Mouse (Mus musculus): Measurements from ENCODE around the gene Tph1. TPM values are rescaled to one million over a fixed set of nuclear protein-coding genes. Genes with fewer than 3 reads are reported as not detected.
A peak's percentile ranks its signal among the peaks of the same experiment; 100 is the strongest.

The Tph1 gene
- polyA plus RNA-seq, 1 experiment from 2014 or later: 0.29 TPM

DNA sequence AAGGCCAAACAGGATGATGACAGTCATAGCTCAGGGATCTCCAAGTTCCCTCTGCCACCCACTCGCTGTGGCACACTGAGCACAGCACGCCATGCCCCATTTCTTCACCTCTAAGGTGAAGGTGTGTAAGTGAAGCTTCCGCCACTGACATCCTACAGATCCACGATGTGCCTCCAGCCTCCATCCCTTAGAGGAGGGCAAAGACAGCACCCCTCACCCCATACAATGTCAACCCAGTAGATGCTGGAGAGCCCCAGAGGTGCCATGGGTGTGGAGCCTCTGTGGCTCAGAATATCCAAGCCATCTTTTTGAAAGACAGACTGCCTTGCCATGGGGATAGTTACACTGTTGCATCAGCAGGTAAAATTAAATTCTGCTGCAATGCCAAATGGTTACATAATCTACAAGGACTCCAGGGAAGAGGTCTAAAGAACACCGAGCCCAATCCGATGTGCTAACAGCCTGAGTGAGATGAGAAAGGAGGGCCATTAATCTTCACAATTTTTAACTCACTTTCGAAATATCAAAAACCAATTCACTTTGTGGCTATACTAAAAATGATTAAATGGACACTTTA, 55.8 kb downstream of the Tph1 start:
- Histone ChIP-seq H3K4me1 (ENCODE audit: control insufficient read depth, insufficient read depth, low read length) (no peaks in the 10 kb centered on the region), H3K4me3 (ENCODE audit: low read depth, low read length) (no peak overlapping the region), H3K27ac (replicated peaks; ENCODE audit: low read depth, low read length) (no peak overlapping the region), H3K4me2 (ENCODE audit: low read depth, low read length) (no peak overlapping the region), H3K9me3 (replicated peaks; ENCODE audit: control insufficient read depth, low read length) (no peaks in the 10 kb centered on the region), H3K36me3 (replicated peaks; ENCODE audit: control insufficient read depth, insufficient read depth, low read depth, low read length) (no peaks in the 10 kb centered on the region), H3K9ac (replicated peaks; ENCODE audit: low read length) (no peak overlapping the region), H3K27me3 (ENCODE audit: control insufficient read depth, insufficient read depth, low read length) (no peaks in the 10 kb centered on the region)
- 88% methylated on average over 7 of the region's 7 CpGs for WGBS
- ATAC-seq (replicated peaks; ENCODE audit: insufficient number of reproducible peaks, low FRiP score, low TSS enrichment, low read depth): no peak
- no peak for DNase-seq (ENCODE audit: low spot score)

DNA sequence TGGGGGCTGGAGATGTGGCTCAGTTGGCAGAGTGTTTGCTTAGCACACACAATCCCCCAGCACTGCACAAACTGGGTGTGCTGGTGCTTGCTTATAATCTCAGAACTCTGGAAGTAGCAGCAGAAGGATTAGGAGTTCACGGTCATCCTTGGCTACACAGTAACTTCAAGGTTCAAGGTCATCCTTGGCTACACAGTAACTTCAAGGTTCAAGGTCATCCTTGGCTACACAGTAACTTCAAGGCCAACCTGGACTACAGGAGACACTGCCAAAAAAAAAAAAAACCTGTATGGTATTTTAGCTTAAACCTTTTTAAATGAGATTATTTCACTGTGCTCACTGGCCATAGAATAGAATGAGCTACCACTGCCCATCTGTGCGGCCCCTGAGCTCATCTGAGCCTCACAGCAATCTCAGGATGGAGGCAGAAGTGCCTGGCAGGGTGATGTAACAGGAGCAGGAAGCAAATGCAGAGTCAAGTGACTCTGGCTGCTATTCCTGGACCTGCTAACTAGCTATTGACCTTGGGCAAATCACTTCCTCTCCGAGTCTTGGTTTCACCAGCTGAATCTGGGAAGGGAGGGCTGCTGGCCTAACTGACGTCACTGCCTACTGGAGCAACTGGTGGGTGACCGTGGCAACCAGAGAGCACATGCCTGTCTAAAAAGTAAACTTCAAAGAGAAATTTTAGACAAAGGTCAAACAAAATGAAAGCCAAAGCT, 56.9 kb downstream of the Tph1 start:
- Histone ChIP-seq H3K27me3 (ENCODE audit: control insufficient read depth, insufficient read depth, low read length) (no peaks in the 10 kb centered on the region), H3K4me3 (ENCODE audit: low read depth, low read length) (no peak overlapping the region), H3K9ac (replicated peaks; ENCODE audit: low read length) (no peak overlapping the region), H3K27ac (replicated peaks; ENCODE audit: low read depth, low read length) (no peak overlapping the region), H3K9me3 (replicated peaks; ENCODE audit: control insufficient read depth, low read length) (no peaks in the 10 kb centered on the region), H3K36me3 (replicated peaks; ENCODE audit: control insufficient read depth, insufficient read depth, low read depth, low read length) (no peaks in the 10 kb centered on the region), H3K4me2 (ENCODE audit: low read depth, low read length) (no peak overlapping the region), H3K4me1 (ENCODE audit: control insufficient read depth, insufficient read depth, low read length) (no peaks in the 10 kb centered on the region)
- ATAC-seq (replicated peaks; ENCODE audit: insufficient number of reproducible peaks, low FRiP score, low TSS enrichment, low read depth) (no peak), DNase-seq (ENCODE audit: low spot score) (peak; percentile 13)
- 57% methylated on average over 5 of the region's 5 CpGs for WGBS

DNA sequence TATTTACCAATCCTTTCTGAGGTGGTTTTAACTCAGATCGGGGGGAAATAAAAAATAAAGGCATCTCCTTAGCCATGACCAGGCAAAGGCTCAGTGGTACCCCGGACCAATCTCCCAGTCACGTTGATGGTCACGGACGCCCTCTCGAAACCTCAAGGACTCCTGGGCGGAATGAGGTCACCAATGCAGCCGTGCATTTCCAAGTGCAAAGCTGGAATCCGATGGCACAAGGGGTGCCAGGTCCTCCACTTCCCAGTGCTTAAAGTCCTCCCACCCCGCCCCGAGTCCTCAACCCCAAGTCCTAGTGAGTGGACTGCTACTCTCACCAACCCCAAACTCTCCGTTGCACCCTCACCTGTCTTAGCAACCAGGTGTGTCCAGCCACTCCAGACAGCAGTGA, 58.1 kb downstream of the Tph1 start:
- no peaks in the 10 kb centered on the region for H3K27me3 ChIP-seq (ENCODE audit: control insufficient read depth, insufficient read depth, low read length)
- ATAC-seq (replicated peaks; ENCODE audit: insufficient number of reproducible peaks, low FRiP score, low TSS enrichment, low read depth): no peak
- no peaks in the 10 kb centered on the region for H3K36me3 ChIP-seq (replicated peaks; ENCODE audit: control insufficient read depth, insufficient read depth, low read depth, low read length)
- no peak overlapping the region for H3K9ac ChIP-seq (replicated peaks; ENCODE audit: low read length)
- 94% methylated on average over 12 of the region's 12 CpGs for WGBS
- H3K4me3 ChIP-seq (ENCODE audit: low read depth, low read length): no peak overlapping the region
- no peak overlapping the region for H3K27ac ChIP-seq (replicated peaks; ENCODE audit: low read depth, low read length)
- no peaks in the 10 kb centered on the region for H3K9me3 ChIP-seq (replicated peaks; ENCODE audit: control insufficient read depth, low read length)
- no peaks in the 10 kb centered on the region for H3K4me1 ChIP-seq (ENCODE audit: control insufficient read depth, insufficient read depth, low read length)
- H3K4me2 ChIP-seq (ENCODE audit: low read depth, low read length): no peak overlapping the region
- DNase-seq (ENCODE audit: low spot score): no peak

DNA sequence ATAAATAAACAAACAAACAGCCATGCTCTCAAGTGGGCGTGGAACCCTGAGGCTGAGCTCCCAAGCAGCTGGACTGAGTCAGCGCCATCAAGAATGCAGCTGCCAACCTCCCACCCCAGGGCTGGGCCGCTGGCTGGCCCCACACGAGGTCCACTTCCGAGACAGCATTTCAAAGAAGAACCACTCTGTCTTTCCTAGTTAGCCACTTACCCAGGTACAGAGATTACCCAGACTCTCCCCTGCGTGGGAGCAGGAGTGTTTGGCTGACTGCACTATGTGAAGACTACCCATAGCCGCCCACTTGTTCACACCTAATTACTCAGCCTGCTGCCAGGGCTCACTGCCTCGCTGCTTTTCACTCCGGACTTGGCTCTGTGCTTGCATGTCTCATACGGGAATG, 59.2 kb downstream of the Tph1 start:
- Histone ChIP-seq H3K4me1 (ENCODE audit: control insufficient read depth, insufficient read depth, low read length) (no peaks in the 10 kb centered on the region), H3K4me3 (ENCODE audit: low read depth, low read length) (no peak overlapping the region), H3K27me3 (ENCODE audit: control insufficient read depth, insufficient read depth, low read length) (no peaks in the 10 kb centered on the region), H3K9ac (replicated peaks; ENCODE audit: low read length) (no peak overlapping the region), H3K9me3 (replicated peaks; ENCODE audit: control insufficient read depth, low read length) (no peaks in the 10 kb centered on the region), H3K27ac (replicated peaks; ENCODE audit: low read depth, low read length) (no peak overlapping the region), H3K4me2 (ENCODE audit: low read depth, low read length) (no peak overlapping the region), H3K36me3 (replicated peaks; ENCODE audit: control insufficient read depth, insufficient read depth, low read depth, low read length) (no peaks in the 10 kb centered on the region)
- WGBS: 81% methylated on average over 10 of the region's 10 CpGs
- DNase-seq (ENCODE audit: low spot score) (no peak), ATAC-seq (replicated peaks; ENCODE audit: insufficient number of reproducible peaks, low FRiP score, low TSS enrichment, low read depth) (no peak)

DNA sequence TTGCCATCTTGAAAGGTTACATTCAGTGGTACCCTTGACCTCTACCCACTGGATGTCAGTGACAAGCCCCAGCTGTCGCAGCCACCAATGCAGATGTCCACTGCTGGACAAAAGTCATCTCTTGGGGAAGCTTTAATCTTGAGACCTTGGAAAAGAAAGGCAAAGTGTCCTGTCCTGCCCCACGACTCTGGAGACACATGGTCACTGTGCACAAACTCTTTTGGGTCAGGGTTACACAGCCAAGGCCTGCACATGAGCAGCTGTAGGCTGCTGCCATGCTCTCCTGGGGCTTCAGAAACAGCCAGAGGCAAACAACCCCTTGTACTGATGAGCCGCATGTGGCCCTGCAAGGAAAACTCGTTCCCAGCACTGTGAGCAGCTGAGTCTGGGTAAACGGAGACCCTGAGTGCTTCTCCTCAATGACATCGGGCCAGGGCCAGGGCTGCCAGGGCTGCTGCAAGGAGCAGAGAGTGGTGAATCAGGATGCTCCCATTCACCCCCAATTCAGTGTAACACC, 59.9 kb downstream of the Tph1 start:
- no peaks in the 10 kb centered on the region for H3K27me3 ChIP-seq (ENCODE audit: control insufficient read depth, insufficient read depth, low read length)
- WGBS: 77% methylated on average over 6 of the region's 6 CpGs
- H3K9me3 ChIP-seq (replicated peaks; ENCODE audit: control insufficient read depth, low read length): no peaks in the 10 kb centered on the region
- no peak overlapping the region for H3K27ac ChIP-seq (replicated peaks; ENCODE audit: low read depth, low read length)
- no peak overlapping the region for H3K4me2 ChIP-seq (ENCODE audit: low read depth, low read length)
- H3K36me3 ChIP-seq (replicated peaks; ENCODE audit: control insufficient read depth, insufficient read depth, low read depth, low read length): no peaks in the 10 kb centered on the region
- no peak for ATAC-seq (replicated peaks; ENCODE audit: insufficient number of reproducible peaks, low FRiP score, low TSS enrichment, low read depth)
- no peak overlapping the region for H3K4me3 ChIP-seq (ENCODE audit: low read depth, low read length)
- H3K4me1 ChIP-seq (ENCODE audit: control insufficient read depth, insufficient read depth, low read length): no peaks in the 10 kb centered on the region
- no peak for DNase-seq (ENCODE audit: low spot score)
- no peak overlapping the region for H3K9ac ChIP-seq (replicated peaks; ENCODE audit: low read length)

DNA sequence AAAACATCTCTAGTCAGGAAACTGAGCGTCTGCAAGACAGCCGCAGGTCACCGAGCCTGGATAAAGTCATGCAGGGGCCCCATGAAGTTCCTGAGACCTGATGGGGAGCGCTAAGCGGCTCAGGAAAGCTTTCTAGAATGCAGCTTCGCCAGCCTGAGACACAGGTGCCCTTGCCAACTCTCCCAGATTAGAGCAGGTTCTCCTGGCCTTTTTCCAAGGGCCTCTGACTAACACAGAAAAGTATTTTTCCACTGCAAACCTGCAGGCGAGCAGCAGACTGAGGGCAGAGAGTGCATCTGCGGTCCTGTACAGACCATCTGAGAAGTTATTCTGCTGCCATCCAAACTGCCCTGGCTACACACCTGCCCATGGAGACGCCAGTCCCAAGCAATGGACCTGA, 60.4 kb downstream of the Tph1 start:
- H3K9me3 ChIP-seq (replicated peaks; ENCODE audit: control insufficient read depth, low read length): no peaks in the 10 kb centered on the region
- H3K4me1 ChIP-seq (ENCODE audit: control insufficient read depth, insufficient read depth, low read length): no peaks in the 10 kb centered on the region
- 85% methylated on average over 9 of the region's 9 CpGs for WGBS
- H3K27ac ChIP-seq (replicated peaks; ENCODE audit: low read depth, low read length): no peak overlapping the region
- H3K36me3 ChIP-seq (replicated peaks; ENCODE audit: control insufficient read depth, insufficient read depth, low read depth, low read length): no peaks in the 10 kb centered on the region
- ATAC-seq (replicated peaks; ENCODE audit: insufficient number of reproducible peaks, low FRiP score, low TSS enrichment, low read depth): no peak
- H3K4me3 ChIP-seq (ENCODE audit: low read depth, low read length): no peak overlapping the region
- no peak overlapping the region for H3K4me2 ChIP-seq (ENCODE audit: low read depth, low read length)
- no peaks in the 10 kb centered on the region for H3K27me3 ChIP-seq (ENCODE audit: control insufficient read depth, insufficient read depth, low read length)
- H3K9ac ChIP-seq (replicated peaks; ENCODE audit: low read length): no peak overlapping the region
- no peak for DNase-seq (ENCODE audit: low spot score)

DNA sequence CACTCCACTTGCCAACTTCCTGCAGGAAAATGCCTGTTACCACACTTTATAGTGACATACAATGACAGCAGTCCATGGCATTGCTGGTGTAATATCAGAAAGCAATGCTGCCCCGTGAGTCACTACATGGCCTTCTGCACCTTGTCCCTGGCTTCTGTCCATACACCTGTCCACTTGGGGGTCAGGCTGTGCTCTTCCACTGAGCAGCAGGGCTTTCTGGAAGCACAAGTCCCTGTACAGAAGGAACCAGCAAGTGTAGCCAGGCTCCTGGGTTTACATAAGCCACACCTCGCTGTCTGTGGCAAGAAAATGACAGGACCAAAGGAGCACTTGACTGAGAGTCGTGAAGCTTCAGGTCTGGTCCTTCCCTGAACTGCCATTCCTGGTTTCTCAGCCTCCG, 63.0 kb downstream of the Tph1 start:
- Histone ChIP-seq H3K4me1 (ENCODE audit: control insufficient read depth, insufficient read depth, low read length) (no peaks in the 10 kb centered on the region), H3K27ac (replicated peaks; ENCODE audit: low read depth, low read length) (no peak overlapping the region), H3K27me3 (ENCODE audit: control insufficient read depth, insufficient read depth, low read length) (no peaks in the 10 kb centered on the region), H3K4me2 (ENCODE audit: low read depth, low read length) (no peak overlapping the region), H3K9ac (replicated peaks; ENCODE audit: low read length) (no peak overlapping the region), H3K36me3 (replicated peaks; ENCODE audit: control insufficient read depth, insufficient read depth, low read depth, low read length) (no peaks in the 10 kb centered on the region), H3K9me3 (replicated peaks; ENCODE audit: control insufficient read depth, low read length) (no peaks in the 10 kb centered on the region), H3K4me3 (ENCODE audit: low read depth, low read length) (no peak overlapping the region)
- DNase-seq (ENCODE audit: low spot score): no peak
- no peak for ATAC-seq (replicated peaks; ENCODE audit: insufficient number of reproducible peaks, low FRiP score, low TSS enrichment, low read depth)
- WGBS: 89% methylated on average over 4 of the region's 4 CpGs

DNA sequence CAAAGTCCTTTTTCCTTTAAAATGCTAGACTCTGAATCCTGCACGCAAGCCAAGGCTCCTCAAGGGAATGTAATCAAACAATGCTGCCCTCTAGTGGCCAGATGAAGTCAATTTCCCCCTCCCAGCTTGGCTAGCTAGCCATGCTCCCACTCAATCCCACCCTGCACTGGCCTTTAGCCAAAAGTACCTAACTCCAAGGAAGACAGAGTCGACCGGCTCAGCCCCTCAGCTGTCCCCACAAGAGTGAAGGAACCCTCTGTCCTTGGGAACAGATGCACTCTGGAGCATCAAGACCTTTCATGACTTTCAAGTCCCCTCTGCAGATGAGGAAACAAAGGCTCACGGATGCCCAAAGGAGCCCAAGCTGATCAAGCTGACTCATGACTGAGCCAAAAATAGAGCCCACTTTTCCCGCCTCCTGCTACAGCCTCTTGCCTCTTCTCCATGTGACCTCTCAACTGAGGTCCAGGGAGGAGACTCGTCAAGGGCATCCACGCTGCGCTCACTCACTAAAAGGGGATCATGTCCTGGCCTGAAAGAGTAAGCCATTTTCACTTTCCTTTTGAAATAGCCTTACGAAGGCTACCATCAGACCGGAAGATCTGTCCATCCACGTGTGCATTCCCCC, 64.8 kb downstream of the Tph1 start:
- H3K27me3 ChIP-seq (ENCODE audit: control insufficient read depth, insufficient read depth, low read length): no peaks in the 10 kb centered on the region
- H3K27ac ChIP-seq (replicated peaks; ENCODE audit: low read depth, low read length): no peak overlapping the region
- no peaks in the 10 kb centered on the region for H3K9me3 ChIP-seq (replicated peaks; ENCODE audit: control insufficient read depth, low read length)
- H3K4me3 ChIP-seq (ENCODE audit: low read depth, low read length): no peak overlapping the region
- ATAC-seq (replicated peaks; ENCODE audit: insufficient number of reproducible peaks, low FRiP score, low TSS enrichment, low read depth) (no peak; the same call in 1 of the 2 replicates), DNase-seq (ENCODE audit: low spot score) (peak; percentile 91)
- H3K4me1 ChIP-seq (ENCODE audit: control insufficient read depth, insufficient read depth, low read length): no peaks in the 10 kb centered on the region
- 58% methylated on average over 11 of the region's 11 CpGs for WGBS
- H3K36me3 ChIP-seq (replicated peaks; ENCODE audit: control insufficient read depth, insufficient read depth, low read depth, low read length): no peaks in the 10 kb centered on the region
- H3K4me2 ChIP-seq (ENCODE audit: low read depth, low read length): no peak overlapping the region
- H3K9ac ChIP-seq (replicated peaks; ENCODE audit: low read length): no peak overlapping the region
